Mouse (Mus musculus): ENCODE data around the gene Tnfrsf22. TPM values are rescaled to one million over a fixed set of nuclear protein-coding genes. Genes with fewer than 3 reads are reported as not detected.

Tnfrsf22 gene
- not detected in 2 replicates for total RNA-seq (2014; fragmentation: Nextera tagmentation)
- total RNA-seq (2017): 0.11 and 0.12 TPM in 2 replicates
- not detected in 2 replicates for polyA plus RNA-seq (2012)

- DNase-seq (ENCODE audit: low spot score) (no peak), ATAC-seq (ENCODE audit: extremely low read depth, insufficient number of reproducible peaks, low FRiP score, poor library complexity, severe bottlenecking) (no peak)
- Histone ChIP-seq H3K27me3 (ENCODE audit: insufficient read depth, low read length) (peaks cover 14% of the 10 kb centered on the region), H3K4me3 (ENCODE audit: low read depth, low read length) (no peak within 1 kb of the TSS), H3K9me3 (replicated peaks) (no peaks in the 10 kb centered on the region), H3K4me1 (ENCODE audit: insufficient read depth, low read depth, low read length) (no peaks in the 10 kb centered on the region; the same call in 1 of the 2 replicates), H3K36me3 (replicated peaks) (no peaks in the 10 kb centered on the region)
- no peak for TF ChIP-seq TAL1 (conservative IDR thresholded peaks at IDR 0.05; ENCODE audit: low read depth, low read length)
These were observed at the start of gene Tnfrsf22 for GRCm38 (mm10) chr7:143649034-143649768. TSS of gene Tnfrsf22 (minus strand) at chr7:143649661.

GRCm38 (mm10) chr7:143696140-143696539, 46.7 kb upstream of the Tnfrsf22 start:
- no peak for DNase-seq (ENCODE audit: low spot score)
- ATAC-seq (ENCODE audit: extremely low read depth, insufficient number of reproducible peaks, low FRiP score, poor library complexity, severe bottlenecking): no peak

GRCm38 (mm10) chr7:143694550-143694949, 45.1 kb upstream of the Tnfrsf22 start:
- ATAC-seq (ENCODE audit: extremely low read depth, insufficient number of reproducible peaks, low FRiP score, poor library complexity, severe bottlenecking) (no peak), DNase-seq (ENCODE audit: low spot score) (no peak)
- Histone ChIP-seq H3K4me1 (ENCODE audit: insufficient read depth, low read depth, low read length) (no peaks in the 10 kb centered on the region), H3K27me3 (ENCODE audit: insufficient read depth, low read length) (peaks cover 23% of the 10 kb centered on the region), H3K4me3 (ENCODE audit: low read depth, low read length) (no peak overlapping the region), H3K9me3 (replicated peaks) (0 out of 2 replicates have a peak, but pooled peaks cover 2% of the 10 kb centered on the region), H3K36me3 (replicated peaks) (no peaks in the 10 kb centered on the region)
- TF ChIP-seq TAL1 (conservative IDR thresholded peaks at IDR 0.05; ENCODE audit: low read depth, low read length): no peak
- no peak for TF ChIP-seq POLR2AphosphoS5 (IDR thresholded peaks at IDR 0.05; ENCODE audit: insufficient replicate concordance, low read depth, low read length)
- no peak for TF ChIP-seq GATA1 (IDR thresholded peaks at IDR 0.05; ENCODE audit: borderline replicate concordance, low read length)
- TF ChIP-seq GATA2 (IDR thresholded peaks at IDR 0.05; ENCODE audit: borderline replicate concordance, low read depth, low read length): no peak
- TF ChIP-seq CTCF (IDR thresholded peaks at IDR 0.05; ENCODE audit: low read depth, low read length): no peak

More at GRCm38 (mm10) chr7:143696140-143696539, 46.7 kb upstream of the Tnfrsf22 start:
- Histone ChIP-seq H3K4me1 (ENCODE audit: insufficient read depth, low read depth, low read length) (no peaks in the 10 kb centered on the region), H3K27me3 (ENCODE audit: insufficient read depth, low read length) (peaks cover 23% of the 10 kb centered on the region), H3K4me3 (ENCODE audit: low read depth, low read length) (no peak overlapping the region), H3K9me3 (replicated peaks) (0 out of 2 replicates have a peak, but pooled peaks cover 2% of the 10 kb centered on the region), H3K36me3 (replicated peaks) (no peaks in the 10 kb centered on the region)
- TF ChIP-seq POLR2AphosphoS5 (IDR thresholded peaks at IDR 0.05; ENCODE audit: insufficient replicate concordance, low read depth, low read length): no peak
- TF ChIP-seq GATA2 (IDR thresholded peaks at IDR 0.05; ENCODE audit: borderline replicate concordance, low read depth, low read length): no peak
- TF ChIP-seq GATA1 (IDR thresholded peaks at IDR 0.05; ENCODE audit: borderline replicate concordance, low read length): no peak
- no peak for TF ChIP-seq CTCF (IDR thresholded peaks at IDR 0.05; ENCODE audit: low read depth, low read length)
- TF ChIP-seq TAL1 (conservative IDR thresholded peaks at IDR 0.05; ENCODE audit: low read depth, low read length): no peak

GRCm38 (mm10) chr7:143692746-143693510, 43.5 kb upstream of the Tnfrsf22 start:
- DNase-seq (ENCODE audit: low spot score) (no peak), ATAC-seq (ENCODE audit: extremely low read depth, insufficient number of reproducible peaks, low FRiP score, poor library complexity, severe bottlenecking) (no peak)
- Histone ChIP-seq H3K36me3 (replicated peaks) (no peaks in the 10 kb centered on the region), H3K4me1 (ENCODE audit: insufficient read depth, low read depth, low read length) (no peaks in the 10 kb centered on the region), H3K4me3 (ENCODE audit: low read depth, low read length) (no peak overlapping the region), H3K27me3 (ENCODE audit: insufficient read depth, low read length) (peaks cover 22% of the 10 kb centered on the region), H3K9me3 (replicated peaks) (0 out of 2 replicates have a peak, but pooled peaks cover 2% of the 10 kb centered on the region)
- no peak for TF ChIP-seq POLR2AphosphoS5 (IDR thresholded peaks at IDR 0.05; ENCODE audit: insufficient replicate concordance, low read depth, low read length)
- no peak for TF ChIP-seq TAL1 (conservative IDR thresholded peaks at IDR 0.05; ENCODE audit: low read depth, low read length)
- no peak for TF ChIP-seq GATA1 (IDR thresholded peaks at IDR 0.05; ENCODE audit: borderline replicate concordance, low read length)
- TF ChIP-seq CTCF (IDR thresholded peaks at IDR 0.05; ENCODE audit: low read depth, low read length): no peak
- TF ChIP-seq GATA2 (IDR thresholded peaks at IDR 0.05; ENCODE audit: borderline replicate concordance, low read depth, low read length): no peak

- ATAC-seq (ENCODE audit: extremely low read depth, insufficient number of reproducible peaks, low FRiP score, poor library complexity, severe bottlenecking): no peak
- no peak for DNase-seq (ENCODE audit: low spot score)
- Histone ChIP-seq H3K4me1 (ENCODE audit: insufficient read depth, low read depth, low read length) (no peaks in the 10 kb centered on the region), H3K4me3 (ENCODE audit: low read depth, low read length) (no peak overlapping the region), H3K27me3 (ENCODE audit: insufficient read depth, low read length) (peaks cover 22% of the 10 kb centered on the region), H3K36me3 (replicated peaks) (no peaks in the 10 kb centered on the region), H3K9me3 (replicated peaks) (0 out of 2 replicates have a peak, but pooled peaks cover 2% of the 10 kb centered on the region)
- TF ChIP-seq POLR2AphosphoS5 (IDR thresholded peaks at IDR 0.05; ENCODE audit: insufficient replicate concordance, low read depth, low read length) (no peak), GATA1 (IDR thresholded peaks at IDR 0.05; ENCODE audit: borderline replicate concordance, low read length) (no peak), GATA2 (IDR thresholded peaks at IDR 0.05; ENCODE audit: borderline replicate concordance, low read depth, low read length) (no peak), TAL1 (conservative IDR thresholded peaks at IDR 0.05; ENCODE audit: low read depth, low read length) (no peak), CTCF (IDR thresholded peaks at IDR 0.05; ENCODE audit: low read depth, low read length) (no peak)
These were observed 42.4 kb upstream of the Tnfrsf22 start for GRCm38 (mm10) chr7:143691909-143692308.

- Histone ChIP-seq H3K4me1 (ENCODE audit: insufficient read depth, low read depth, low read length) (no peaks in the 10 kb centered on the region), H3K4me3 (ENCODE audit: low read depth, low read length) (no peak overlapping the region), H3K27me3 (ENCODE audit: insufficient read depth, low read length) (peaks cover 22% of the 10 kb centered on the region), H3K36me3 (replicated peaks) (no peaks in the 10 kb centered on the region), H3K9me3 (replicated peaks) (0 out of 2 replicates have a peak, but pooled peaks cover 2% of the 10 kb centered on the region)
- no peak for DNase-seq (ENCODE audit: low spot score)
- ATAC-seq (ENCODE audit: extremely low read depth, insufficient number of reproducible peaks, low FRiP score, poor library complexity, severe bottlenecking): no peak
- TF ChIP-seq CTCF (IDR thresholded peaks at IDR 0.05; ENCODE audit: low read depth, low read length): no peak
- no peak for TF ChIP-seq GATA2 (IDR thresholded peaks at IDR 0.05; ENCODE audit: borderline replicate concordance, low read depth, low read length)
- TF ChIP-seq GATA1 (IDR thresholded peaks at IDR 0.05; ENCODE audit: borderline replicate concordance, low read length): no peak
- TF ChIP-seq POLR2AphosphoS5 (IDR thresholded peaks at IDR 0.05; ENCODE audit: insufficient replicate concordance, low read depth, low read length): no peak
- no peak for TF ChIP-seq TAL1 (conservative IDR thresholded peaks at IDR 0.05; ENCODE audit: low read depth, low read length)
These were observed 41.7 kb upstream of the Tnfrsf22 start for GRCm38 (mm10) chr7:143691181-143691580.
